Mouse (Mus musculus): ENCODE data around the gene Triobp.

Gene Triobp

GRCm38 (mm10) chr15:78947657-78948056, at the start of gene Triobp:
TSS of gene Triobp (plus strand) at chr15:78947724.
- peak; percentile 91 to 92 for DNase-seq

- no peak for DNase-seq
Observed at GRCm38 (mm10) chr15:78898507-78899001, 49.0 kb upstream of the Triobp start.

- DNase-seq = no peak
Observed at GRCm38 (mm10) chr15:78899409-78899739, 48.1 kb upstream of the Triobp start, which contains the start of gene Gm49510. TSS of gene Gm49510 (plus strand) at chr15:78899667.

DNA sequence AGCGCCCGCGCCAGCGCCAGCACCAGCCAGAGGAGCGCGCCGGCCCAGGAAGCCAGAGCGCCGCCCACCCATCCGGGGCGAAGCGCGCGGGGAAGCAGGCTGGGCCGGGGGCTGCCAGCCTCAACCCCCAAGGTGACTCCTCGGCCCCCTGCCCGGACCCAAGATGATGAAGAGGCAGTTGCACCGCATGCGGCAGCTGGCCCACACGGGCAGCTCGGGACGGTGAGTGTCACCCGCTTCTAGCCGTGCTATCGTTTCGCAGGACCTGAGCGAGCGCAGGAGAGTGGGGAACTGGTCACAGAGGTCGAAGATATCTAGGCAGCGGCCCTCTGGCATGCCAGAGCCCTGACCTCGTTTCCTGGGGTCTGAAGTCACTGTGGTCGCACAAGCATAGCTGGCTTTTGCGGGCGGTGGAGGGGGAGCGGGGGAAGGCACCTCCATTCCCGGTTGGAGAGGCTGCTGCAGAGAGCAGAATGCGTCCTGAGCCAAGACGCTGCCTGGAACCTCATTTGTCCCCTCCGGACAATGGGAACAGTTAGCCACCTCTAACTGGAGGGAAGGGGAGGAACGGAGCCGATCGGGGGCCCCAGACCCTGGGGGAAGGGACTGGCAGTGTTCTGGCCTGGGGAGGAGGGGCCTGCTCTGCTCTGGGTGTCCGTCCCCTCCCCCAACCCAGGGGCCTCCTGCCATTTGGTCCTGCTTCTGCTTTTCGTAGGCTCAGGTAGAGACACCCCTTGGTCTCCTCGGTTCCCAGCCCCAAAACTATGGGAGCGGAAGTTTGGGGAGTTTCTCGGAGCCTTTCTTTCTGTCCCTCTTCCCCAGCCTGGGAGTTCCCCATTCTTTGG, 47.6 kb upstream of the Triobp start, which contains the start of gene Sh3bp1:
Gene Sh3bp1 (plus strand): TSS at position 29 of the 845 bp plus-strand sequence.
- peak; percentile 48 to 53 for DNase-seq

GRCm38 (mm10) chr15:78900585-78901421, 46.7 kb upstream of the Triobp start:
- DNase-seq = no peak

- DNase-seq = no peak
Observed at GRCm38 (mm10) chr15:78901422-78901789, 46.1 kb upstream of the Triobp start.

DNA sequence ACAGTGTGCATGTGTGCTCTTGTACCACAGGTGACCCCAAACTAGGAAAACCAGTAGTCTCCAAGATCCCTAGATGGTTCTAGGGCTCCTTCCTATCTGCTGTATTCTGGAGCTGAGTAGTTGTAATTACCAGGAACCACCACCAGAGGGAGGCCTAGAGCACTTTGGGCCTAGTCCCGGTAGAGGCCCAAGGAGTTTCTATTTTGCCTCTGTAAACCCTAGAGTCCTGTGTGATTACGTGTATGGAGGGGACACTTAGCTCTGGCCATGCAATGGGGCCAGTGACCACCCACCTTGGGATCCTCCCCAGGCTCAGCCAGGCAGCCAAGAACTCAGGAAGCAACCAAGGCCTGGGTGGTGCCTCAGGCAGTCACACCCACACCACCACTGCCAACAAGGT, 44.3 kb upstream of the Triobp start:
- DNase-seq = peak; percentile 93 to 95

GRCm38 (mm10) chr15:78908399-78908798, 39.1 kb upstream of the Triobp start:
- no peak for DNase-seq

DNA sequence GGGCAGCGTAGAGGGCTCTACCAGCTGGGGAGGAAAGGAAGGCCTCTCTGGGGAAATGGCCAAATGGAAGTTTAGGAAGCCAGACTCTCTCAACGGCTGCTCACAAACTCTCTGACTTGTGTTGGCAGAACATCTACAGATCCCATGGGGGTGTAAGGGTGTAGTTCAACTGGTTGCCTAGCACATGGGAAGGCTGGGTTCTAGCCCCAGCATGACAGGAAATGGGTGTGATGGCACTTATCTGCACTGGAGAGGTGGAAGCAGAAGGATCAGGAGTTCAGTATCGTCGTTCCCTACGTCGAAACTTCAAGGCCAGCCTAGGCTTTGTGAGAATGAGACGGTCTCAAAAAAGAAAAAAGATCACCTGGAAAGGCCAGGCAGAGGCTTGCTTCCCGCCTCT, 38.5 kb upstream of the Triobp start:
- no peak for DNase-seq

GRCm38 (mm10) chr15:78912040-78912439, 35.5 kb upstream of the Triobp start:
- peak; percentile 77 to 86 for DNase-seq

DNA sequence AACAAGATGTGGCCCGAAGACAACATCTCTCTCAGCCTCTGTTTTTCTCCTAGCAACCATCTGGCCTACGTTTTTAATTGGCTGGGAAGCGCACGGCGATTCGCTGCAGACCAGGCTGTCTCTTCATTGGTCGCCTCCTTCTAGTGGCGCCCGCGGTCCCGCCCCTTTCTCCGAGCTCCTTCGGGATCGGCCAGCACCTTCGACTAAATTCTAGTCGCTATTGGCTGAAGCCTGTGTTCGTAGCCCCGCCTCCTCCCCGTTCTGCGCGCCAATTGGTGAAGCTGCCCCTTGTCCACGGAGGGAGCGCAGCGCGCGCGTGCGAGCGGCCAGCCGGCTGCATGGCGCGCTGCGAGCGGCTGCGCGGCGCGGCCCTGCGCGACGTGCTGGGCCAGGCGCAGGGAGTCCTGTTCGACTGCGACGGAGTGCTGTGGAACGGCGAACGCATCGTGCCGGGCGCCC, 33.9 kb upstream of the Triobp start, which contains the start of gene Pdxp:
Gene Pdxp (plus strand): TSS at position 288 of the 459 bp plus-strand sequence.
- peak; percentile 99 for DNase-seq

DNA sequence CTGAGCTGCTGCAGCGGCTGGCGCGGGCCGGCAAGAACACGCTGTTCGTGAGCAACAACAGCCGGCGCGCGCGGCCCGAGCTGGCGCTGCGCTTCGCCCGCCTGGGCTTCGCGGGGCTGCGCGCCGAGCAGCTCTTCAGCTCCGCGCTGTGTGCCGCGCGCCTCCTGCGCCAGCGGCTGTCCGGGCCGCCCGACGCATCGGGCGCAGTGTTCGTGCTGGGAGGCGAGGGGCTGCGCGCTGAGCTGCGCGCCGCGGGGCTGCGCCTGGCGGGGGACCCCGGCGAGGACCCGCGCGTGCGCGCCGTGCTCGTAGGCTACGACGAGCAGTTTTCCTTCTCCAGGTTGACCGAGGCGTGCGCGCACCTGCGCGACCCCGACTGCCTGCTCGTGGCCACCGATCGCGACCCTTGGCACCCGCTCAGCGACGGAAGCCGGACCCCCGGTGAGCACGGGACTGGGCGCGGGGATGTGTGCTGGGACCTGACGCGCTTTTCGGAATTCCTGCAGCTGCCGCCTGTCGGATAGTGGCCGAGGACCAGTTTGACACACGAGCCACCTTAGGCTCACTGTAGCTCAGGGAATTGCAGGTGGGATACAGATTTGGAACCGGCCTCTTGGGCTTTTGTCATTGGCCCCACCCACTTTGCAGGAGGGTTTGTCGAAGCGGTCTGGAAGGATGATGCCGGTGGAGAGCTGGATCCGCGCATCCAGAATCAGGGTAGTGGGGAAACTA, 33.3 kb upstream of the Triobp start:
- peak; percentile 83 to 84 for DNase-seq

GRCm38 (mm10) chr15:78914823-78915659, 32.5 kb upstream of the Triobp start:
- DNase-seq = no peak

DNA sequence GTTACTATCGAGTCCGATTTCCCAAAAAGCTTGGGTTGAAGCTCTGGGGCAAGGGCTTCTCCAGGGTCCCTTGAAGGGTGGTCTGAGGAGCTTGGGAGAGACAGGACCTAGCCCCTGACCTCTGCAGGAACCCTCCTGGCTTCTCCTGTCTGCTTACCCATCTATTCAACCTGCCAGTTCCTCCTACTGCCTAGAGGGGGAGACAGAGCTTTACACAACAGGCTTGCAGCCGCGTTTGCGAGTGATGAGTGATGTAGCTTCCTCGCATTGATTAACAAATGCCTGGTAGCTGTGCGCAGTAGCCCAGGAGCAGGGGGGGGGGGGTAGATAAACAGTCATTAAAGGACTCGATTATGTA, 31.9 kb upstream of the Triobp start:
- peak; percentile 81 to 82 for DNase-seq

DNA sequence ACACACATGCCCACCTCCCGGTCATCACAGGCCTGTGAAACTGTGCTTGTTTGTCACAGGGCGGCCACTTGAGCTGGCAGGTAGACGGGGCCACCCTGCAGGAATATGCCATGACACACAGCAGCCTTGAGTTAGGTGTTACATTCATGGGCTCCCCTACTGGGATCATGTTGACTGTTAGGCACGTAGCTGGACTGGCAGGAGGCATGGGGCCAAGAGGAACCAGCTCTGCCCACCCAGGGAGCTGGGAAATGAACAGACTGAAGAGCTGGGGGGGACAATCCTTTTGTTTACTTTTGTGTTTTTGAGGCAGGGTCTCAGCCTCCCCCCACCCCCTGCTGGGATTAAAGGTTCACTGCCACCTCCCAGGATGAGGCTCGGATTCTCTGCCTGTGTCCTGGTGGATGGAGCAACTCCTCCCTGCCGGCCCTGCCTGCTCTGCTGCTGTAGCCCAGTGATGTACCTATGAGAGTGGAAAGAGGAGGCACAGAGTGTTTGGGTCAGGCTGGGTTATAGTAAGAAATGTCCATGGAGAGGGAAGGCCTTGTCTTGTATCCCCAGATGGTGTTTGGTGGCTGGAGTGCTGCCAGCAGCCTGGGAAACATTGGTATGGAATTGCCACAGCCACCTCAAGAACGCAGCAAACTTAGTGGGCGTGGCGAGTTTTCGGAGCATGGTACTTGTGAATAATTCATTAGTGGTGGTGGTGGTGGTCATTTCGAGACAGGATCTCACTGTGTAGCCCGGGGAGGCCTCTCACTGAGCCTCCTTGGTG, 31.3 kb upstream of the Triobp start:
- DNase-seq = peak; percentile 67 to 74

- DNase-seq = no peak
Observed at GRCm38 (mm10) chr15:78918126-78918525, 29.4 kb upstream of the Triobp start.

DNA sequence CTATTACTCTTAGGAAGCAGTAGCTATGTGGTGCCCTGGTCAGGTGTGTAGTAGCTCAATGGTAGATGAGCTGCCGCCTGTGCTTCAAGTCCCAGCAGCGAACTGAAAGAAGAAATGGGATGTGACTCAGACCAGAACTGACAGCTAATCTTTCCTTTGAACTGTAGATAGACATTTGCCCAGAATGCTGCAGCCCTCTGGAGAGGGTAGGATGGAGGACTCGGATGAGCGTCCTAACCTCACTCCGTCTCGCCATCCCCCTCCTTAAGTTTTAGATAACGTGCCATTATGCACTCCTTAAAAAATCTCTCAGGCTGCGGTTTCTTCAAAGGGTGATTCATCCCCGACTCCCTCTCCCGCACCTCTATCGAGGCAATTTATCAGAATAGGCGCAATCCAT, 27.6 kb upstream of the Triobp start:
- DNase-seq = no peak

- DNase-seq = no peak
Observed at GRCm38 (mm10) chr15:78922700-78923099, 24.8 kb upstream of the Triobp start.

DNA sequence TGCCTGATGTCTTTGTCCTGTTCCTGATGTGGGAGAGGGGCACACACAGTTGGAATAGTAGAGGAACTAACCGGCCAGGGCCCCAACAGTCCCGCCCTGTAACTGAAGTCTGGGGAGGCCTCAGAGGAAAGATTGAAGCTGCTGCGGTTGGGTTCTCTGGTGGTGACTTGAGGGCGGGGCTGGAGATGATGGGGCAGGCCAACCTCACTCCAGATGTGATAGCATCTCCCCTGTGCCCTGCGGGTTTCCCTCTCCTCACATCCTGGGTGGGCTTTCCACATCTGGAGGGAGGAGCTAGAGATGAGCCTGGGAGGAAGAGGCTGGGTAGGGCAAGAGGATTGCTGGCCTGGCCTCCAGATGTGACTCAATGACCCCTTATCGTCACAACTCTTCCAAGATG, 23.9 kb upstream of the Triobp start:
- DNase-seq = no peak

DNA sequence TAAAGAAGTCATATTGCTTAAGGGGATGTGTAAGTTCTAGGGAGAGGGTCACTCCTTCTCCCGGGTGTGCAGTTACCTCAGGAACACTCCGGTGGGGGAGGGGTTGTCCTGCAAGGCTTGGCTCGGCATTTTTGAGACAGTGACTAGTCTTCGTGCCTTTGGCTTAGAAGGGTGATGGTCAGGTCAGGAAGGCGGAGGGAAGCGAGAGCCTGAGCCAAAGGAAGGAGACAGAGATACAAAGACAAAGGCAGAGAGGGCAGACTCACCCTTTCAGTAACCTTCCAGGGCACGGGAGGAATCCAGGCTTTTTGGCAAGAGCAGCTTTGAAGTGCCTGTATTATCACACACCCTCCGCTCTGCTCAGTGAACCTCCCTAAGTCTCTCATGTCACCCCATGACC, 22.4 kb upstream of the Triobp start:
- DNase-seq = no peak
